Mouse (Mus musculus): Measurements from ENCODE around the gene Srrm1. TPM values are rescaled to one million over a fixed set of nuclear protein-coding genes. Genes with fewer than 3 reads are reported as not detected.

The Srrm1 gene
- polyA plus RNA-seq, 1 experiment = 124 TPM

DNA sequence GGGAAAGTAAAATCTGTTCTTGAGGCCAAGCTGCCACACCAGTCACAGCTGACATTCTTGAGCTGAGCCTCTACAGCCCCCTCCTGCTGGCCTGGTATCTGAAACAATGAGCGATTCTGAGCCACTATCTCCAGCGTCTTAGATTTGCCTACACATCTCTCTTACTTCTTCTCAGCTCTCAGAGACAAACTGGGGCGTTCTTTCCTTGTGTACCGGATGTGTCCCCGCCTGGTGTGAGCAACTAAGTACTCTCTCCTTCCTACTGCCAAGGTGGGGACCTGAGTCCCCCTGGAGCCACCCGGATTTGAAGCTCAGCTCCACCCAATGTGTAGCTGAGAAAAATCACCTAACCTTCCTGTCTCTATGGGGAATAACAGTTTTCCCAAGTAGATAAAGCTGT, 61.3 kb downstream of the Srrm1 start:
- H3K27ac ChIP-seq (ENCODE audit: insufficient read depth, low read length) = no peak overlapping the region
- no peak for DNase-seq

DNA sequence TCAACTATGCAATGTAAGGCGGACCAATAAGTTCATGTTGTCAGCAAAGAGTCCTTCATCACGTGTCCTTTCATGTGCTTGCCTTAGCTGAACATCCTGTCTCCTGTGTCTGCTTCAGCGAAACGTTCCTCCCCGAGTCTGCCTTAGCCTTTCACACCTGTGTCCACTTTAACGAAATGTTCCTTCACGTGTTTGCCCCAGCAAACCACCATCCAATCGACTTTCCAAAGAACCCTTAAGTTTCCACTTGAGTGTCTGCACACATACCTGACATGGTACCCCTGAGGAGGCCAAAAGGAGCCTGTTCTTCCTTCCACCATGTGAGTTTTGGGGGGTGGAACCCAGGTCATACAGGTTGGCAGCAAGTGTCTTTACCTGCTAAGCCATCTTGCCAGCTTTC, 61.9 kb downstream of the Srrm1 start:
- WGBS = 92% methylated on average over 8 of the region's 8 CpGs

More for the DNA sequence above, 61.3 kb downstream of the Srrm1 start:
- TF ChIP-seq CTCF (IDR thresholded peaks at IDR 0.05; ENCODE audit: borderline replicate concordance, insufficient read depth, low read depth, low read length) = no peak
- TF ChIP-seq POLR2A (IDR thresholded peaks at IDR 0.05; ENCODE audit: borderline replicate concordance, insufficient read depth, low read length) = no peak
- 59% methylated on average over 6 of the region's 6 CpGs for WGBS
- no peak overlapping the region for H3K4me3 ChIP-seq (replicated peaks; ENCODE audit: insufficient read depth, low read depth, low read length)
- no peaks in the 10 kb centered on the region for H3K4me1 ChIP-seq (ENCODE audit: control insufficient read depth, insufficient read depth, low read length)
- no peaks in the 10 kb centered on the region for H3K27me3 ChIP-seq (ENCODE audit: control insufficient read depth, insufficient read depth, low read length)

GRCm38 (mm10) chr4:135287975-135288374, 65.1 kb downstream of the Srrm1 start:
- H3K27ac ChIP-seq (ENCODE audit: insufficient read depth, low read length) = no peak overlapping the region
- no peaks in the 10 kb centered on the region for H3K27me3 ChIP-seq (ENCODE audit: control insufficient read depth, insufficient read depth, low read length)
- 87% methylated on average over 3 of the region's 3 CpGs for WGBS
- no peak overlapping the region for H3K4me3 ChIP-seq (replicated peaks; ENCODE audit: insufficient read depth, low read depth, low read length)
- DNase-seq = no peak
- TF ChIP-seq CTCF (IDR thresholded peaks at IDR 0.05; ENCODE audit: borderline replicate concordance, insufficient read depth, low read depth, low read length) = no peak
- TF ChIP-seq POLR2A (IDR thresholded peaks at IDR 0.05; ENCODE audit: borderline replicate concordance, insufficient read depth, low read length) = no peak
- no peaks in the 10 kb centered on the region for H3K4me1 ChIP-seq (ENCODE audit: control insufficient read depth, insufficient read depth, low read length)

More for the DNA sequence above, 61.9 kb downstream of the Srrm1 start:
- Histone ChIP-seq H3K27ac (ENCODE audit: insufficient read depth, low read length) (no peak overlapping the region), H3K4me1 (ENCODE audit: control insufficient read depth, insufficient read depth, low read length) (no peaks in the 10 kb centered on the region), H3K27me3 (ENCODE audit: control insufficient read depth, insufficient read depth, low read length) (no peaks in the 10 kb centered on the region), H3K4me3 (replicated peaks; ENCODE audit: insufficient read depth, low read depth, low read length) (no peak overlapping the region)
- TF ChIP-seq POLR2A (IDR thresholded peaks at IDR 0.05; ENCODE audit: borderline replicate concordance, insufficient read depth, low read length) (no peak), CTCF (IDR thresholded peaks at IDR 0.05; ENCODE audit: borderline replicate concordance, insufficient read depth, low read depth, low read length) (no peak)
- no peak for DNase-seq

- Histone ChIP-seq H3K27me3 (ENCODE audit: control insufficient read depth, insufficient read depth, low read length) (no peaks in the 10 kb centered on the region), H3K4me1 (ENCODE audit: control insufficient read depth, insufficient read depth, low read length) (no peaks in the 10 kb centered on the region), H3K27ac (ENCODE audit: insufficient read depth, low read length) (peak overlapping the region; percentile 18; the same call in 1 of the 2 replicates), H3K4me3 (replicated peaks; ENCODE audit: insufficient read depth, low read depth, low read length) (no peak overlapping the region)
- TF ChIP-seq CTCF (IDR thresholded peaks at IDR 0.05; ENCODE audit: borderline replicate concordance, insufficient read depth, low read depth, low read length) = no peak
- DNase-seq = no peak
- 12% methylated on average over 16 of the region's 16 CpGs for WGBS
Observed at GRCm38 (mm10) chr4:135286833-135287395, 66.2 kb downstream of the Srrm1 start.

- peak in 1 of 2 experiments; percentile 23 for DNase-seq
- Histone ChIP-seq H3K27ac (ENCODE audit: insufficient read depth, low read length) (0 out of 2 replicates have a peak overlapping the region, but pooled peaks have one; percentile 18), H3K4me1 (ENCODE audit: control insufficient read depth, insufficient read depth, low read length) (no peaks in the 10 kb centered on the region), H3K4me3 (replicated peaks; ENCODE audit: insufficient read depth, low read depth, low read length) (no peak overlapping the region), H3K27me3 (ENCODE audit: control insufficient read depth, insufficient read depth, low read length) (no peaks in the 10 kb centered on the region)
- 59% methylated on average over 12 of the region's 12 CpGs for WGBS
- TF ChIP-seq POLR2A (IDR thresholded peaks at IDR 0.05; ENCODE audit: borderline replicate concordance, insufficient read depth, low read length) = no peak
- TF ChIP-seq CTCF (IDR thresholded peaks at IDR 0.05; ENCODE audit: borderline replicate concordance, insufficient read depth, low read depth, low read length) = no peak
Observed at GRCm38 (mm10) chr4:135286033-135286622, 67.0 kb downstream of the Srrm1 start.

- DNase-seq = no peak
- Histone ChIP-seq H3K4me1 (ENCODE audit: control insufficient read depth, insufficient read depth, low read length) (no peaks in the 10 kb centered on the region), H3K4me3 (replicated peaks; ENCODE audit: insufficient read depth, low read depth, low read length) (no peak overlapping the region), H3K27me3 (ENCODE audit: control insufficient read depth, insufficient read depth, low read length) (no peaks in the 10 kb centered on the region), H3K27ac (ENCODE audit: insufficient read depth, low read length) (no peak overlapping the region)
- TF ChIP-seq CTCF (IDR thresholded peaks at IDR 0.05; ENCODE audit: borderline replicate concordance, insufficient read depth, low read depth, low read length) = no peak
- WGBS = 67% methylated on average over 8 of the region's 8 CpGs
Observed at GRCm38 (mm10) chr4:135285436-135285835, 67.7 kb downstream of the Srrm1 start.

DNA sequence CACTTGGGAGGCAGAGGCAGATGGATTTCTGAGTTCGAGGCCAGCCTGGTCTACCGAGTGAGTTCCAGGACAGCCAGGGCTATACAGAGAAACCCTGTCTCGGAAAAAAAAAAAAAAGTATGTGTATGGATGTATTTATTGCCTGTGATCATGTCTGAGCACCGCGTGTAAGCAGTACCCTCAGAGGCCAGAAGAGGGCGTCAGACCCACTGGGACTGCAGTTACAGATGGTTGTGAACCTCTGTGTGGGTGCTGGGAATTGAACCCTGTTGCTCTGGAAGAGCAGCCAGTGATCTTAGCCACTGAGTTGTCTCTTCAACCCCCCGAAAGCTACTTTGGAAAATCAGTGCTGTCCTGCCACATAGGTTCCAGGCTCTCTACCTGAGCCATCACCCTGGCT, 69.2 kb downstream of the Srrm1 start:
- Histone ChIP-seq H3K4me3 (replicated peaks; ENCODE audit: insufficient read depth, low read depth, low read length) (no peak overlapping the region), H3K27ac (ENCODE audit: insufficient read depth, low read length) (no peak overlapping the region), H3K4me1 (ENCODE audit: control insufficient read depth, insufficient read depth, low read length) (no peaks in the 10 kb centered on the region), H3K27me3 (ENCODE audit: control insufficient read depth, insufficient read depth, low read length) (no peaks in the 10 kb centered on the region)
- DNase-seq = no peak
- whole genome bisulfite sequencing = 91% methylated on average over 7 of the region's 7 CpGs
- no peak for TF ChIP-seq POLR2A (IDR thresholded peaks at IDR 0.05; ENCODE audit: borderline replicate concordance, insufficient read depth, low read length)
- TF ChIP-seq CTCF (IDR thresholded peaks at IDR 0.05; ENCODE audit: borderline replicate concordance, insufficient read depth, low read depth, low read length) = no peak

DNA sequence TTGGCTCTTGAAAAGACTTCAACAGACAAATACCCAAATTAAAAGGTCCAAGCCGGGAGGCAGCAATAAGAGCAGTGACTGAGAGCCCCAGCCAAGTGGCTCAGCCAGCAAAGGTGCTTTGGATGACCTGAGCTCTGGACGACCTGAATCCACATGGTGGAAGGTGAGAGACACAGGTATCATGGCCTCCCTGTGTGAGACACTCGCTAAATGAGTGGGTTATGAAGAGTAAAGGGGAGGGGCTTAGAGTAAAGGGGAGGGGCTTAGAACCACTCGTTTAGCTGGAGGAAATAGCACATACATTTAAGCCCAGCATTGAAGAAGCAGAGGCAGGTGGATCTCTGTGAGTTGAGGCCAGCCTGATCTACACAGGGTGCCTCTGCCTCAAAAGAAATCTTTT, 69.7 kb downstream of the Srrm1 start:
- Histone ChIP-seq H3K27me3 (ENCODE audit: control insufficient read depth, insufficient read depth, low read length) (no peaks in the 10 kb centered on the region), H3K4me3 (replicated peaks; ENCODE audit: insufficient read depth, low read depth, low read length) (no peak overlapping the region), H3K27ac (ENCODE audit: insufficient read depth, low read length) (no peak overlapping the region), H3K4me1 (ENCODE audit: control insufficient read depth, insufficient read depth, low read length) (no peaks in the 10 kb centered on the region)
- 39% methylated on average over 4 of the region's 4 CpGs for WGBS
- TF ChIP-seq POLR2A (IDR thresholded peaks at IDR 0.05; ENCODE audit: borderline replicate concordance, insufficient read depth, low read length) (no peak), CTCF (IDR thresholded peaks at IDR 0.05; ENCODE audit: borderline replicate concordance, insufficient read depth, low read depth, low read length) (no peak)
- no peak for DNase-seq

All from cerebellum, adult 2 months (tissue).